Mouse (Mus musculus) right cerebral cortex, postnatal 36 days (tissue): ENCODE measurements around the gene Gm49380.

Source experiments
- DNase-seq, 2 experiments: peaks; one replicate each; pipeline ENCODE4 v3.0.0; 2022; ENCODE audit warnings: low spot score in 2 of 2, mixed read lengths in 1 of 2

The Gm49380 gene

DNA sequence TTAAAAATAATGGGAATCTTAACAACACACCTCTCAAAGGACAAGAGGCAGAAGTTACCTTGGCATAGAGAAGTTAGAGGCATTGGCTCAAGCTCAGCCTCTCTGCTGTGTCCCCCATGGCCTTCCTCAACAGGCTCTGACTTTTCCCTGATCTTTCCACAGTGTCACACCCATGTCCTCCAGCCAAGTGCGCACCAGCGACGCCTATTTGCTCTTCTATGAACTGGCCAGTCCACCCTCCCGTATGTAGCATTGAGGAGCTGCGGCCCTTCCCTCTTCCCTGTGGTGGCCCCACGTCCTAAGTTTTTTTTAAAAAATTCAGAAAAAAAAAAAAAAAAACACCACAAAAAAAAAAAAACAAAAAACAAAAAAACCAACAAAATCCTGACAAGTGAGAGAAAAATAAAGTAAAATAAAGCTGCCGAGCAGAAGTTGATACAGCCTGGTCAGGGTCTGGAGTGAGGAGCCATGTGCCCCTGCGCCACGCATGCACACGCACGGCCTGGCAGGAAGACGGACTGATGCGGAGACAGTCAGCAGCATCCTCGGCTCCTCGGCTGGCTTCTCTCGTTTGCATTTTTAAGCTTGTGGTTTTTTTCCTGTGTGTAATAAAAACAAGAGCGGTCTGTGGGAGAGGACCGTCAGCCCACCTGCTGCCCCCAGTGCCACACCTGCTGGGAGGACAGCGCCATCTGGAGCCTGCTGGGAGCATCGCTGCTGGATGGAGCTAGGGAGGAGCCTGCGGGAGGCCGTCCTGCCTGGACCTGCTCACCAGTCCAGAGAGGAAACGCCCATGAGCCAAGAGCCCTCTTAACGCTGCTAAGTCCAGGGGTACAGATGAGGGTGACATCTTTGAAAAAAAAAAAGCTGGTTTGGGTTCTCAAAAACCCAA is 19.4 kb downstream of the Gm49380 start:
- DNase-seq = peak; percentile 75 to 80

DNA sequence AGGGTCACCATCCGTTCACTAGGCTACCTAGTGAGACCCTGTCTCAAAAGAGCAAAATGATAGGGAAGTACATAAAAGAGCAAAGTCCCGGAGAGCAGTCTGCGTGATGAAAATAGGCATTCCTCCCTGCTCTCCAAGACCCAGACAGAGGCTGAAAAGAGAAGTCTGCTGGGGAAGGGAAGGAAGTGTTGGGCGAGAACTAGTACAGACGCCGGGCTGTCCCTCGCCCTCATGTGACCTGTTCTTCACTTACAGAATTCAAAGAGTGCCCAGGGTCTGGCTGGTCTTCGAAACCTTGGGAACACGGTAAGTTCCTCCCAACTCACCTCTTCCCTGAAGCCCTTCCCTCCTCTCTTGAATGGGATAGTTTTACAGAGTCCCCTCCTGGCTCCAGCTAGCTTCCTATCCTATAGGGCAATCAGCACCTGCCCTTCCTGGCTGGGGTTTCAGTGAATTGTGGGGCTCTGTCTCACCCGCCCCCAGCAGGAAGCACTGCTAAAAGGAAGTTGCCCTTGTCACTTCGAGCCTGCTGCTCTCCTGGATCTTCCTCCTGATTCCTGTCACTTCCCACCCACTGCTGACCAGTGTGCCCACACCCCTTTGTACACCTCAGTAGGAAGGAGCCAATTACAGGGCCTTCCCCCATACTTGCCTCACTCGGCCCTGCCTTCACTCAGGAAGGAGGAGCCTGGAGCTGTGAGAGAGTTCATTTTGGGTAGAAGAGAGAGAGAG is 24.3 kb downstream of the Gm49380 start:
- no peak for DNase-seq

DNA sequence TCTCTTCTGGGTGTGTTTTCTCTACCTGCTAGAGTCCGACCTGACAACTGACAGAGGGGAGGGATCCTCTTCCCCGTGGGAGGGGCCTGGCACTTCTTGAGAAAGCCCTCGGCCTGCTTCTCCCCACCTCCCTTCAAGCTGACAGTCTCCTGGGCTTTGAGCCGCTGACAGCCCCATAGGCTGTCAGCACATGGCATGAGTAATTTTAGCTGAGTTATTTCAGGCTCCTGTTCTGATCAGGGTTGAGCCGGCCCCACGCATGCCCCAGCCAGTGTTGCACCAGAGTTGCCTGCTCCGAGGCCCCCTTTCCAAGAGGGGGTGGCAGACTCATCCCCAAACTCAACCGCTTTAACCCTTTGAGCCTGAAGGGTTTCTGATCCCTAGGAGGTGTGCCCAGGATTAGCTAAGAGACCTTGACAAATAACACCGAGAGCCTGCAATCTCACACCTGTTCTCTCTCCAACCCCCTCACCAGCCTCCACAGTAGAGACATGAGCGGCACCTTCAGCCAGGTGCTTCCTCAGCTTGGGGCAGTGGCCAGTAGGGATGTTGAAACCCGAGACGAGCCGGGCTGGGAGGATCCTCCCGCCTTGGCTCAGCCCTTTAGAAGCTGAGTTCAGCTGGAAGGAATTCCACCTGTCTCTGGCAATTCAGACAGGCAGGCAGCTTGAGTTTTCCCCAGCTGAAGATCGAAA is 25.4 kb downstream of the Gm49380 start:
- DNase-seq = peak; percentile 73 to 77

DNA sequence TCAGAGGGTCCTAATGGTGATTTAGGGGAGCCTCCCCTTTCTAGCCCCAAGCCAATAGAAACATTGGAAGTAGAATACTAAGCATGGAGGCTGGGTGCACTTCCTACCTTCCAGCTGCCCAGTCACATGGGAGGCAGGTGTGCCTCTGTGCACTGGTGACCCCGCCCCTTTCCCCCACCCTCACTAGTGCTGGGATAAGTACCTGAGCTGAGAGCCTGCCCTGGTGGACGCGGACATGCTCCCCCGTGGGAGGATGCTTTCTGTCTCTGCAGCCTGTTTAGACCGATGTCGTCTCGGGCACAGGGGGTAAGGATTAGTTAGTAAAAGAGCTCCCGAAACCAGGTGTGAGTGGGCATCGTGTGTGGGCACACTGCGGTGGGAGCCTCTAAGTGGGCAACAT is 26.3 kb downstream of the Gm49380 start:
- no peak for DNase-seq

DNA sequence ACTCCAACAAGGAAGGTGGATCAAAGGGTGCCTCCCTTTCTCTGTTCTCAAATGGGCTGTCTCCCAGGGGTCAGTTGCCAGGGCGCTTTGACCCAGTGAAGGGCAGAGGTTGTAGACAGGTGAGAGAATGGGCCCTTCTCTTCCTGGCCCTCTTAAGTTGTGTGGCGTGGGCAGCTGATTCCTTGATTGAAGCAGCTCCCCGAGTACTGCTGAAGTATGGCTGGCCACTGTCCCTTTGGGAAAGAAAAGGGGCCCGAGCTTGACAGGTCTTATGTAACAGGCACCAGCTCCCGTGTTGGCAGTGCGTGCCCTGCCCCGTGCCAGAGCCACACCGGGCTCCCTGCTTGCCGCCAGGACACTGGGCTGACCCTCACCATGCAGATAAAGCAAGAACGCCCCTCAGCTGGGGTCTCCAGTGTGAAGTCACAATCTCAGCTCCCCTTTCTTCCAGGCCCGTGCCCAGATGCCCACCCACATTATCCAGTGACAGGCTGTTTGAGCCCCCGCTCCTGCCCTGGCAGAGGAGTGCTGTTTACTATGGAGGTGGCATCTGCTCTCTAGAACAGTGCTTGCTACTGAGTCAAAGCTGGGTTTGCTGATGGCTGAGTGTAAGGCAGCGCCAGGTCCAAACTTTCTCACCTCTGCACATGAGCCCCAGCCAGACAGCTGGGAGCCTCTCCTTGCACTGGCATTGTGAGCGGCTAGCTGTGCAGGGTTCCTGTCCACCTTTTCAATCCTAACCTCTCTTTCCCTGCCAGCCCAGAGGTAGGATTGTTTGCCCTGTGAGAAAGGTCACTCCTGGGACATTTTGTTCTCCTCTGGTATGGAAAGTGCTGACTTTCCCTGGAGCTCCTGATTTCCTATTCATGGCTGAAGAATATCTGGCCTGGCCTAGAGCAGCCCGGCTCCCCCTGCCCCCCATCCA is 27.3 kb downstream of the Gm49380 start:
- DNase-seq = peak; percentile 64 to 76

DNA sequence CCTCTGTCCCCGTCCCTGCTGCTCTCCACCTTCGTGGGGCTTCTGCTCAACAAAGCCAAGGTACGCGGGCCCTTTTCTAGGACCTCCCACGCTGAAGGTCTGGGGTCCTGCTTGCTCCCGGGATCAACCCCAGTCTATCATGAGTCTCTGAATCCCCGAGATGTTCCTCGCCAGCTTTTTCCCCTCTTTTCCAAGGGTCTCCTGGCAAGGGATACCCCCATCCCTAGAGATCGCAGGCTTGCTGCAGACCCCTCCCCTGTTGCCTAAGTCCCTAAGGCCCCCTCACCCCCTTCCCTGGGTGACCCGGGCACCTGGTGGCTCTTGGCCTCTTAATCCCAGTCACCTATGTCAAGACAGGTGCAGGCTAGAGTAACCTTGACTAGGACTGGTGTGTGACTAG is 28.0 kb downstream of the Gm49380 start:
- DNase-seq = no peak

DNA sequence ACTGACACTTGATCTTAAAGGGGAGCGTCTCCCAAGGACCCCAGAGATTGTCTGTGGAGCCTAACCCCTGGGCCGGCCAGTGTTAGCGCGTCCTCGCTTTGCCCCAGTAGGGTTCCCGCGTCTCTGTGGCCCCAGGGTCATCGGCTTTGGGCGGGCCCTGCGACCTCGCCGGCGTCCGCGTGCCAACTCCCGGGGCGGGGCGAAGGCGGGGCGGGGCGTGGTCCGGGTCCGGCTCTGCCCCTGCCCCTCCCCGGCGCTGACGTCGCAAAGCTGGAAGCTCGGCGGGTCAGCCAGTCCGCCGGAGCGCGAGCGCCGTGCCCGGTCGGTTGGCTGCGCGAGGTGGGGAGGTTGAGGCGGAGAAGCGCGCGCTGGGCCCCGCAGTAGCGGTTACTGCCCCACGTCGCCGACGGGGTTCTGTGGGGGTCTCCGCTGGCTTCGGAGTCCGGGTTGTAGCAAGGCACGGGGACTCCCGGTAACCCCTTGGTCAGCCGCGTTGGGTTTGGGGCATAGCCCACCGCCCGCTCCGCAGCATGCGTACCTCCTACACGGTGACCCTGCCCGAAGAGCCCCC is 28.6 kb downstream of the Gm49380 start:
- peak; percentile 87 to 88 for DNase-seq

DNA sequence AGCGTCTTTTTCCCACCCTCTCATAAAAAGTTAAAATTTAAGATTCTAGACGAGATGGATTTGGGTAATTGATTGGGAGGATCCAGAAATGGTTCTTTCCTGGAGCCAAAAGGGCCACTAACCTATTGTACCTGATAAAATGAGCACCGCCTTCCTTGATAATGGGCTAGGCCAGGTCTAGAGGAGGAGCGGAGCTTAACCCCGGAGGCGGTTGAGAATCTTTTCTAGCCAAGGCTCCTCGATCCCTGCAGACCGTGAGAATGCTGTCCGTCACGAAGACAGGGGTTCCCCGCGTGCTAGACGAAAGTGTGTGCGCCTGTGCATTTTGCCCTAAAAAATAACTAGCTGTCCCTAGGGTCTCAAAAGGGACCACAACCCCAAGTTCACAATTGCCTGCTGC is 29.1 kb downstream of the Gm49380 start:
- DNase-seq = no peak

DNA sequence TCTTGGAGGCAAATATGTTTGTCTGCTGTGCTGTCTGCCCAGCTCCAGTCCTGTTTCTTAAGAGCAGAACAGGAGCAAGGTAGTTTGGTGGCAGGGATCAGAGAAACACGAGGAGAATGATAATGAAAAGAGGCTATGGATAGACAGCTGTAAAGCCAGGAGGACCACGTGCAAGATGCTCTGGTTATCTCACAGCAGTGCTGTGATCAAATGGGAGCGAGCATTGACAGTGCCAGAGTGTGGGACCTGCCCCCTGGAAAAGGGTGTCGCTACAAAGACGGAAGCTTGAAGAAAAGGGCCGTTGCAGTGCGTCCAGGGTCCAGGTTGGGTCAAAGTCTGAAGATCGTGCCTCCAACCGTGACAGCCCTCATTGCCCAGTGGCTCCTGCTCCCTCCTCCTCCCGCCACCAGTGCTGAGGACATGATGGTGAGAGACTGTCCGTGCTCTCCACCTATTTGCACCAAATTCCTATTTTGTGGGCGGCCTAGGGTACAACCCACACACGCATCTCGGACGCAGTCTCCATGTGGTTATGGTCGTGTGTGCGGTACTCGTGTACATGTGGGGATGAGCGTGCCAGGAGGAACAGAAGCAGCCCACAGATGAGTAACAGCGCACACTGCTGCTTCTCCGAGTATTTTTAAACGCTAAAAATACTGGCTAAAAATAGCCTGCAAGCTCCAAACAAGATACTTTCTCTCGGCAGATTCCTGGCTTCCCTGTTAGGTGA is 29.7 kb downstream of the Gm49380 start:
- peak; percentile 77 to 88 for DNase-seq

DNA sequence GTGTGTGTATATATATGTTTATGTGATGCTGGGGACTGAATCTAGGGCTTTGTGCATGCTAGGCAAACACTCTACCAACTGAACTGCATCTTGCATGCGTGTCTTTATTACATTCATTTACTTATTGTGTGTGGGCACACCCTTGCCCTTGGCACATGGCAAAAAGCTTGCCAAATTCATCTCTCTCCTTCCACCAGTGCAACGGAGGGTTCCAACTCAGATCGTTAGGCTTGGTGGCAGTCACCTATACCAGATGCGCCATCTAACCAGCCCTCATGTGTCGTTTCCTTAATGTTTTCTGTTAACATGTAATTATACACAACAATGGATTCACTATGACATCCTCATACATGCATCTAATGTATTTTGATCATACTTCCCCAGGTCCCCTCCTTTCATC is 31.0 kb downstream of the Gm49380 start:
- no peak for DNase-seq

DNA sequence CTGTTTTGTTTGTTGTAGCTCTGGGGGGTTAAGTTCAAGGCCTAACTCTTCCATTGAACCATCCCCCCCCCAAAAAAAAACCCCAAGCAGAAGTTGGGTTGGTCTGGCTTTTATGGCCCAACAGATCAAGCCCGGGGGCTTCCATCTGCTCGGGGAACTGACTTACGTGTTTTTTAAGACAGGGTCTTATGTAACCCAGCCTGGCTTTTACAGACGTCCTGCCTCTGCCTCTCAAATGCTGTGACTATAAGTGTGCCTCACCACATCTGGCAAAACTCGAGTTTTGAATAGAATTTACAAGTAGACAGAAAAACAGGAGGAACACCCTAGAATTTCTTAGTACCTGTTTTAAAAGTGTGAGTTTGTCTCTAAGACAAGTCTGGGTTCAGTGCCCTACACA is 31.7 kb downstream of the Gm49380 start:
- DNase-seq = no peak

DNA sequence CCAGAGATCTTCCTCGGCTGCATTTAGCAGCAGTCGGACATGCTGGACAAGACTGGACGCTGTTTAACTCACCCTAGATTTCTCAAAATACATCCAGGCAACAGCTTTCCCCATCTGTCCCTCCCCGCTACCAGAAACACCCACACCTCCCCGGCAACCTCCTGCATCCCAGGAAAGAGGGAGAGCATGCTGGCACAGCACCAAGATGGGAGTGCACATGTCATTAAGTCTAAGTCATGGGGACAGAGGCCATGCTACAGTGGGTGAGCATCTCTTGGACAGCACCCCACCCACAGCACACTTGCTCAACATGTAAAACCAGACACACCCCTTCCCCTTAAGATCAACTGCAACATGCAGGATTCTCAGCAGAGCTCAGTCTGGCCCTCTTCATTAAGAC is 32.3 kb downstream of the Gm49380 start:
- no peak for DNase-seq

DNA sequence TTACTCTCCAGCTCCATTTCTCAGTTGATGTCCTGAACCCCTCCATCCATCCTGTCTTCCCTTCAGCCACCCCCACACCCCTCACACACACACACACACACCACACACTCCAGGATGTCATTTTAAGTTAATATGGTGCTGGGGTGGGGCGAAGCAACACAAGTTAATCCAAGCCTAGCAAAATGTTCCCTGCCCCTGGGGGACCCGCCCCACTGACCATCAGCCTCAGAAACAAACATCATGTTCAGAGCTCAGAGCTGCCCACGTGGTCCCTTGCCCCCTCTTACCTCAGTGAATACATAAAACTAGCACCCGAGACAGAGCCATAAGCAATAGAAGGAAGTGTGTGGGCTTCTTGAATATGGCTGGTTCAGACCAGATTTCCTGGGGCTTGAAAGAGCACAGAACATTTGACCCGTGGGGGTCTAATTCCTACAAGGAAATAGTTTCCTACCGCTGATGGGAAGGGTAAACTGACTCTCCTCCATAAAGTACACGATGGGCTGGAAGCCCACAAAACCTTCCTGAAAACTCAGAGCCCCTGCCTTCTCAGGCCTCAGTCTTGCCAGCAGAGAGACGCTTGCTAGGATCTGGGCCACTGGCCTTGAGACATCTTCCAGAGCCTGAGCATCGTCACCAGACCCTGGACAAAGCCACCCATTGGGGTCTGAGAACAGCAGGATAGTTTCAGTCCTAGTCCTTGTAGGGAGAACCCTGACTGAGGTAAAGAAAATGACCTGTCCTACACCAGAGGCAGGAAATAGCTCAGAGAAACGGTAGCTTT is 33.1 kb downstream of the Gm49380 start:
- no peak for DNase-seq

DNA sequence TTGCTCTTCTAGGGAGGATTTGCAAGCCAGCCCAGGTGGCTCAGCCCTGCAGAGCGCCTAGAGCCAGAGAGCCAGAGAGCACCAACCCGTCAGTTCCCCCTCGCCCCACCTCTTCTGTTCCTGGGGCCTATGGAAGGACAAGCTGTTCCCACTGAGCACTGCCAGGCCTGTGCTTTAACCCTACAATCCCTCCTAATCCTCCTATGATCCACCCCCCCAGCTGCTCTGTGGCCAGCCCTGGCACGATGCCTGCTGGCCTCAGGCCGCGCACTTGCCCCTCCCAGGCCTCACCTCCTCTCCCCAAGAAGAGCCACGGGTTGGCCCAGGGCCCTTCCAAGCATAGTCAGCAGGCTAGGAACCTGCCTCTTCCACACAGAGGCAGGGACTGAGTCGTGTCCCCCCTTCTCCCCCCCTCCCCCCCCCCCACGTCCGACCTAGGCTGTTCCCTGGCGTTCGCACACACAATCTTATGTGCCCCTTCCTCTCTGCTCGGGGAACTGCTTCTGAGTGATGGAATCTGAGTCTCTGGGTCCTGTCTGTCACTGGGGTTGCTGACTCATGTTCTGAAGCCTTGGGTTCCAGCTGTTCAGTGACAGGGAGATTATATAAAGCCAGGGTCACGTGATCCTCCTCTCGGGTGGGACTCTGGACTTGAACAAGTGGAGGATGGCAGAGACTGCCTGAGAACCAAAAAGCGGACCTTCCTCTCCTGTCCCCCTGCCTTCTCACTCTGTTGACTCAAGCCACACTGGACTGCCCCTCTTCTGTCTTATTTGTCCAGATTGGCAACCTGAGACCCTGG is 34.1 kb downstream of the Gm49380 start:
- DNase-seq = peak in 1 of 2 experiments; percentile 48

DNA sequence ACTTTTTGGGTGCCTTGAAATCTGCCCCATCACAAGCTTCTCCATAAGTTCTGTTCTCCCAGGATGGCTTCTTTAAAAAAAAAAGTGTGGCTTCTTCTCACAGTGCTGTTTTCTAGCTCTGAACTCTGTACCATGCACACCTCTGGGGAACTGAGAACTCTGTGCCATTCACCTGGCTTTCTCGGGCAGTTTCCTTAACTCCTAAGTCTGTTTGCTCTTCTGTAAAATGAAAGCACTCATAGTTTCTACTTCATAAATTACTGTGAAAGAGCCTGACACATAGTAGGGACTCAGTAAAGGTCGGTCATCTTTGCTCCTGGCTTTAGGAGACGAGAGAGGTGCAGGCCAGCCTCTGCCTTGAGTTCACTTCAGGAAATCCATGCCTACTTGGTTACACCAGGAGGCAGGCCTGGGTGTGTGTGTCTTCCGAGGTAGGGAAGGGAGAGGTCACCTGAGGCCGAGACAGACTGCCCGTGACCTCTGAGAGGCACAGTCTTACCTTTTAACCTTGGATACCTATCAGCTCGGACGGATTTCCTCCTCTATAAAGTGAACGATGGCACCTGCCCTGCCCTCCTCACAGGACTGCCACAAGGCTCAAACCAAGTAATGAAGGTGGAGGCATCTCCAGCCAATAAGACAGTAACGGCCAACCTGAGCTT is 35.0 kb downstream of the Gm49380 start:
- DNase-seq = no peak

DNA sequence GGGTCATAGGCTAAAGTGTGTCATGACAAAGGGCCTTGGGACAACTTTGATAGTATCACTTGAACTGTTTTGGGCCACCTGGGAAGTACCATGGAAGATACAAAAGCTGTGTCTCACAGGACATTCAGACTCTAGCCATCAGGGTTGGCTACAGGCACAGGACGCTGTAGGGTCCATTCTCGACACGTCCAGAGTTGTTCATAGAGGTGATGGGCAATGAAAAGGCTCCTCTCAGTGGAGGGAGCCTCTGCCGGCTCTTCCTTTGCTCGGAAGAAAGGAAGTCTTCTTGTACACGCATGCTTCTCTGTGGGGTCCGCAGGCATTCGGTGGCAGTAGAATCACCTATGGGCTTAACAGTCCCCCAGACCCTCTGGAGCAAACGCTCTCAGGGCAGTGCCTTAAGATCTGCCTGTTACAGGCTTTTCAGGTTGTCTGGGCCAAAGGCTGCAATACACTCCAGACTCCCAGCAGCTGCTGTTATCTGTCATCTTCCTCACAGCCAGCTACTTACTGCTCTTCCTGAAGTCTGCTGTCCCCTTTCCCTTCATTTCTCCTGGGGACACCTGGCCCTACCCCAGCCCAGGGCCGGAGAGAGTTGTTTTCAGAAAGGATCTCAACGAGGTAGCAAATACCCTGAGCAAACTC is 35.9 kb downstream of the Gm49380 start:
- DNase-seq = no peak

DNA sequence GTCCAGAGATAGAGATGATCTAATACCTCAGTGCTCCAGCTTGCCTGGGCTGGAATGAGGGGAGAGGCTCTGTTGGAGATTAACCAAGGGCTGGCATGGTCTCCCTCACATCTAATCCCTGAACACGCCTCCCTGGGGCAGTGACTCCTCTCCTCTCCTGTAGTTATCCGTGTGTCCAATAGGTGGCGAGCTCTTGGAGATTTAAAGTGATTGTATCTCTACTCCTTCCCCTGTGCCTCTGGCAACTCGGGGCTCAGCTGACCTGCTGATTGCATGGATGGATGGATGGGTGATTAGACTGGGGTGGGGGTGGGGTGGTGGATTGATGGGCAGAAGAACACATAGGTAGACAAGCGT is 36.6 kb downstream of the Gm49380 start:
- no peak for DNase-seq
